Mouse (Mus musculus): ENCODE measurements around the gene BC048562. TPM values are rescaled to one million over a fixed set of nuclear protein-coding genes. Genes with fewer than 3 reads are reported as not detected.

The BC048562 gene
- polyA plus RNA-seq, 1 experiment = not detected

DNA sequence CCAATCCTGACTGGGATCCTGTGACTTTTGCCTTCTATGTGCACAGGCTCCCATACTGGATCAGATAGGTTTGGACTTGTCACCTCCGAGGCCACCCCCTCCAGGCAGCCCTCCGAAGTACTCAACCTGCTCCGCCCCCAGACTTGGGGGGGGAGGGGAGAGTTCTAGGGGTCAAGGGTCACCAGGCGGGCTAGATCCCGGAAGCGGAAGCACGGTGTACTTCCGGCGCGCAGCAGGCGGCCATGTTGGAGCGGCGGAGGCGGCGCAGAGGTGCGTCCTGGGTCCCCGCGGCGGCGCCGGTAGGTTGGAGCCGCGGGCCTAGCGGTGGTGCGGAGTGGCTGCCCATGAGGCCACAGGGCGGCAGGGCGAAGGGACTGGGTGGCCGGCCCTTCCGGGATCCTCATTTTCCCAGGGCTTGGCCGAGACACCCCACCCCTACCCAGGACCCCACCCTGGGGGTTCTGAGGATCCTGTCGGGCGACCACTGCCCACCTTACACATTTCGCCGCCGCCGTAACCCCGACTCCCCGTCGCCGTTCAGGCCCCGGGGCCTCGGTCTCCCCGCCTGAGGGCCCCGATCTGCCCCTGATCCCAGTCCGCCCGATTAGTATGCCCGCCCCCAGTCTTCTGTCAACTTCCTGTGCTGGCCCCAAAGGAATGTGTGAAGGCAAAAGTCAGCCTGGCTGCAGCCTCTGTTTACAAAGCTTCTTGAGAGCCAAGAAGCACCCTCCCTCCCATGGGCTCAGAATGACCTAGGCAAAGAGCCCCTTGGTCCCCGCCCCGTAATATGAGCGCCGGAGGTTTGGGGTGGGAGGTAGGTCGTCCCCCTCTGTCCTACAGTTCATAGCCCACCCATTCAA is 24.3 kb downstream of the BC048562 start, which contains the start of gene Ccdc71:
Gene Ccdc71 (plus strand): TSS at position 209 of the 860 bp plus-strand sequence.
- no peak for TF ChIP-seq GATA1 (IDR thresholded peaks at IDR 0.05; ENCODE audit: low read length)

GRCm38 (mm10) chr9:108461181-108461631 is 24.9 kb downstream of the BC048562 start, which contains the start of gene Klhdc8b:
Klhdc8b (minus strand) TSS chr9:108461581.
- no peak for TF ChIP-seq GATA1 (IDR thresholded peaks at IDR 0.05; ENCODE audit: low read length)

DNA sequence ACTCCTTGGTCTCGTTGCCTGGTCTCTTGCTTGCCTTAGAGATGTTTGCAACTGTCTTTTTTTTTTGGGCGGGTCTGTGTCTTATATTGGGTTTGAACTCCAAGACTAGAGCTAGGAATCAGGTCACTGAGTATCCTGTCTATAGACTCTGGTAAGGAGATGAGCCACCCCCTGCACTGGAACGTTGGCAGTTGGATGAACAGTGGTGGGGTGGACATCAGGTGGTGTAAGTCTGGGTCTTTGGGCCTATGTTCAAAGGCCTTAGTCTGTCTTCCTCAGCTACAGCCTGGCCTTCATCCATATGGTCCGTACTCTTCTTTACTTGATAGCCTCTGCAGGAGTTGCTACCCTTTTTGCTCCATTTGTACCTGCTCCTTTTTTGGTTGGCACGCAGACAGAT is 25.4 kb downstream of the BC048562 start:
- TF ChIP-seq GATA1 (IDR thresholded peaks at IDR 0.05; ENCODE audit: low read length) = no peak

- no peak for TF ChIP-seq GATA1 (IDR thresholded peaks at IDR 0.05; ENCODE audit: low read length)
Observed at GRCm38 (mm10) chr9:108462192-108462591, 25.9 kb downstream of the BC048562 start.

DNA sequence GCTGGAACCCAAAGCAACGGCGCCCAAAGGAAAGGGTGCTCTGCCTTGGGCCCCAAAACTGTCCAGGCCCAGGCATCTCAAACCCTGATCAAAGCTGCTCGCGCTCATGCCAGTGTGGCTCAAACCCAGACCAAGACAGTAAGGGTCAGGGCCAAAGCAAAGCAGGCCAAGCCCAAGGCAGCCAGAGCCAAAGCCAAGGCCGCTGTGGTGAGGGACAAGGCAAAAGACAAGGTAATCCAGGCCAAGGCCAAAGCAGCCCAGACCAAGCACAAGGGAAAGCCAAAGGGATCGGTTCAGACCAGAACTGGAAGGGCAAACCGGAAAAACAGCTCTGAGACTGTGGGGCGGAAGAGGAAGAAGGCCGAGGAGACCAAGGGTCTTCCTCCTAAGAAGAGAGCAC is 27.4 kb downstream of the BC048562 start:
- TF ChIP-seq GATA1 (IDR thresholded peaks at IDR 0.05; ENCODE audit: low read length) = no peak

GRCm38 (mm10) chr9:108466219-108466618 is 29.9 kb downstream of the BC048562 start:
- TF ChIP-seq GATA1 (IDR thresholded peaks at IDR 0.05; ENCODE audit: low read length) = no peak

DNA sequence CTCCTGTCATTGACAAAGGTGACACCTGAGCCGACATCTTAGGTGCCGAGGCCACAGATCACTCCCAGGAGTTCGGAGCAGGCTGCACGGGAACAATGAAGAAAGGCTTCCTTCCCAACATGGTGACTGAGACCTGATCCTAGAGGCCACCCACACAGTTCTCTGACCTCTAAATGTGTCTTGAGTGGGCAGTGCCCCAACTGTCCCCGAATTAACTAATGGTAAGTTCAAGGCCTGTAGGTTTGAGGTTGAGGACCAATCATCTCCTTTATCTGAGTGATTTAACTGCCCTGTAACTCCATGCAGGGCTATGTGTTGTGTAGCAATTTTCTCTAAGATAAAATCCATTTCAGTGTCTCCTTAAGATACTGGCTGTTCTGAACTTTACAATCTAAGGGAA is 33.1 kb downstream of the BC048562 start:
- no peak for TF ChIP-seq GATA1 (IDR thresholded peaks at IDR 0.05; ENCODE audit: low read length)

- no peak for TF ChIP-seq GATA1 (IDR thresholded peaks at IDR 0.05; ENCODE audit: low read length)
Observed at GRCm38 (mm10) chr9:108469845-108470244, 33.6 kb downstream of the BC048562 start.

- no peak for TF ChIP-seq GATA1 (IDR thresholded peaks at IDR 0.05; ENCODE audit: low read length)
Observed at GRCm38 (mm10) chr9:108474528-108474927, 38.2 kb downstream of the BC048562 start.

DNA sequence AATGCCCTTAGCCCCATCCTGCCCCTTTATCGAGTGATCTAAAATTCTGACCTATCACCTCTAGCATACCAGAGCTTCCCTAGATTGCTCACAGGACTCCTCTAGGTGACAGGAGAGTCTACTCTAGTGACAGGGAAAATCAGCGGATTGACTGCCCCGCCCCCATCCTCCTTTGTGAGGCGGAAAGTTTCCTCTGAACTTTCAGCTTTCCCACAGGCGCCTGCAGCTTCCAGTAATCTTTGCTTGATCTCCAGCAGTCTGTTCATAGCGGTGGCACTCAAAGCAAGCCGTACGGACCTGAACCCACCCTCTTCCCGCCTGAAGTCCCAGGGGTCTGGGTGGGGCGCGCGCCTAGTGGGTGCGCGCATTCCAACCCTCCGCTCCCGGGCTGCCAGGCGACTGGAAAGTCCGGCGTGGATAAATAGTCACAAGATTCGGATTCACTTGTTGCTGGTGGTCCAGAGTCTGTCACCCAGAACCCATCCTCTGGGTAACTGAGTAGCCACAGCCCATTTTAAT is 42.4 kb downstream of the BC048562 start:
- TF ChIP-seq GATA1 (IDR thresholded peaks at IDR 0.05; ENCODE audit: low read length) = no peak

DNA sequence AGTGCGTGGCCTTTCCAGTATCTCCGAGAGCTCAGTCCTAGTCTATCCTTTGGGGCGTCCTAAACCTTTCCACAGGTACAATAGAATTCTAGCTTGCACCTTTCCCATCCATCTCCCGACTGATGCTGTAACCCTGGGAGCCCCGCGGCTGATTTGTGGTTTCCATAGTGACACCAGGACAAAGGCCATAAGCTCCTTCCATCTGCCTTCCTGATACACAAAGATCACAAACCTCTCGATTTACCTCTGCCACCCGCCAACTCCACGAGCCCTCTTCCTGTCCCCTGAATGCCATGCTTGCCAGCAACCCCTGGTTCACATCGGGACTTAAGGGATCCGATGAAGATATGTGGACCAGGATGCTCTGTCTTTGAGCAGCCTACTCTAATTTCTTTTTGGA is 43.0 kb downstream of the BC048562 start:
- no peak for TF ChIP-seq GATA1 (IDR thresholded peaks at IDR 0.05; ENCODE audit: low read length)

DNA sequence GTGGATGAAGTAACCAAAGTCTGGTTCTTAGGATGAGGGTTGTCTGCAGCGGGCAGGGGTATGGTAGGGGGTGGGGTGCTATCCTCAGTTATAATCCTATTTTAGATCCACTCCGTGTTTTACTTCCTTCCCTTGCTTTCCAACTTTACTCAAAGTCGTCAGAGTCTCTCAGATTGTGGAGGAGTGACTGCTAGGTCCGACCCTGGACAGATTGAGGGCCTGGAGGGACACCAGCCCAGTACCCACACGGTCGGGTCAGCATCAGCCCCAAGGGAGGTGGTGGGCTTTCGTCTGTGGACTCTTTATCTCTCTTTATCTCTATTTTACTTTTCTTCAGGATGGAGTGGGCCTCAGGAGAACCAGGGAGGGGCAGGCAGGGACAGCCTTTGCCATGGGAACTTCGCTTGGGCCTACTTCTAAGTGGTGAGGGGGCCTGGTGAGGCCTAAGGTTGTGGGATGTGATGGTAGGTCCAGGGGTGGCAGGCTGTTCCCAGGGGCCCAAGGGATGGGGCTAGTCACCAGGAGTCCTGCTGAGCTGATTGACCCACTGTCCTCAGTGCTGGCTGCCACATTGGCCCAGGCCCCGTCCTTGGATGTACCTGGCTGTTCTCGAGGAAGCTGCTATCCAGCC is 43.6 kb downstream of the BC048562 start, which contains the start of gene Lamb2:
Gene Lamb2 (plus strand): TSS at position 16 of the 631 bp plus-strand sequence.
- no peak for TF ChIP-seq GATA1 (IDR thresholded peaks at IDR 0.05; ENCODE audit: low read length)

DNA sequence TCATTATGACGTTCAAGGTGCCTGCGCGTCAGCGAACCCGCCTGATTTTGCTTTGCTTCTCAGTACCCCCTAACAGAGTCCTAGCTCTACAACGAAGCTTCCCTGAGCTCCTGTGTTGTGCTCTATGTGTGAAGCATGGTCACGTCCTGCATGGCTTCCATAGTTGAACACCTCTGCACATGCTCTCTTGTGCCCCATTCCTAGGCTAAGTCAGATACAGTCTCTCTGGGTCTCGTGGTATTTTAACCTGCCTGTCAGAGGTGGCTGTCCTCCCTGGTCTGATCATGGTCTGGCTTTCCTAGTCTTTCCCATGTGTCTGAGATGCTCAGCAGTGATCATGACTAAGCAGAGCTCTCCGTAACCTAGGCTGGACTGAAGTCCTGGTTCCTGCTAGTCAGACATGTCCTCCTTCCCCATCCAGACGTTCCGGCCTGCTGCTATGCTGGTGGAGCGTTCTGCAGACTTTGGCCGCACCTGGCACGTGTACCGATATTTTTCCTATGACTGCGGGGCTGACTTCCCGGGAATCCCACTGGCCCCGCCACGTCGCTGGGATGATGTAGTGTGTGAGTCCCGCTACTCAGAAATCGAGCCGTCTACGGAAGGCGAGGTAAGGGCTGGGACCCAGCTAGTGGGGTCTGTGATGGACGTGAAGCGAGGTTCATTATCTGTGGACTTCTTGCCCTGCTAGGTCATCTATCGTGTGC is 44.7 kb downstream of the BC048562 start:
- TF ChIP-seq GATA1 (IDR thresholded peaks at IDR 0.05; ENCODE audit: low read length) = no peak

GRCm38 (mm10) chr9:108481520-108482210 is 45.4 kb downstream of the BC048562 start:
- no peak for TF ChIP-seq GATA1 (IDR thresholded peaks at IDR 0.05; ENCODE audit: low read length)

Measured in G1E-ER4 (cell line).